Mouse (Mus musculus) thymus, postnatal 4 days (tissue): ENCODE measurements at regions not wholly inside any gene's neighbourhood (a gene's known extent, or its start where the extent isn't known, plus 50 kb on each side); places are given as distances from the start of the nearest gene placed in this dataset.
"Not testable (repeated sequence)": the region's sequence is repeated elsewhere in the genome, so short reads cannot be mapped to it uniquely, and the experiment has no call there.

Experiments
- DNase-seq: peaks from one replicate; pipeline ENCODE4 v3.0.0; 2021

DNA sequence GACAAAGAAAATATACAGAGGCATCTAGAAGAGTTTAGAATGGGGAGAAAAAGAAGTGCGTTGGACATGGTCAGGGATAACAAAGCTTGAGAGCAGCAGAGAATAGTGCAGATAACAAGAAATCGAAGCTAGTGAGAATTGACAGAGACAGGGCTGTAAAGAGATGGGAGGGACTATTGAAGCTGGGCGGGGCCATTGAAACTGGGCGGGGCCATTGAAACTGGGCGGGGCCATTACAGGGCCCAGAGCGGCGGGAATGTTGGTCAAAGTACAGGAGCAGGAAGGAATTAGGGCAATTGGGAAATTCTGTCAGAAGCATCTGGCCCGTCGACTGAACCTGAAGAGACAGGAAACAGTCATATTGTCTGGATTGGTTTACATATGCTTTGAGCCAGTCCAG, 243.3 kb upstream of the Srek1ip1 start:
- no peak for DNase-seq

DNA sequence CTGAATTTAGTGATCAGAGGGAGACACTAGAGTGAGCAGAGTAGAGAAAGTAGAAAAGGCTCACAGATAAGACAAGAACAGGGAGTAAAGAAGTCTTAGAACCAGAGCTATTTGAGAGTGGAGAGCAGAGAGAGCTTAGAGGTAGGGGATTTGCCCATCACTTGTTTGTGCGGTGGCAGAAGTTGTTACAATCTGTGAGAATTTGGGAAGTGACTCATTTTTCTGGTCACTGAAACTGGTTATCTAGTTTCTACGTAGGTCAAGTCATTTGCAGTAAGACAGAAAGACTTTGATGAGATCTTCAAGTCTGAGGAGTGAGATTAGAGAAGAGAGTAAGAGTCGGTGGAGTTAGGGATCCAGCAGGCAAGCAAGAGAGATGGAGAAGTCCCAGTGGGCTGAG, 239.0 kb upstream of the Srek1ip1 start:
- no peak for DNase-seq

DNA sequence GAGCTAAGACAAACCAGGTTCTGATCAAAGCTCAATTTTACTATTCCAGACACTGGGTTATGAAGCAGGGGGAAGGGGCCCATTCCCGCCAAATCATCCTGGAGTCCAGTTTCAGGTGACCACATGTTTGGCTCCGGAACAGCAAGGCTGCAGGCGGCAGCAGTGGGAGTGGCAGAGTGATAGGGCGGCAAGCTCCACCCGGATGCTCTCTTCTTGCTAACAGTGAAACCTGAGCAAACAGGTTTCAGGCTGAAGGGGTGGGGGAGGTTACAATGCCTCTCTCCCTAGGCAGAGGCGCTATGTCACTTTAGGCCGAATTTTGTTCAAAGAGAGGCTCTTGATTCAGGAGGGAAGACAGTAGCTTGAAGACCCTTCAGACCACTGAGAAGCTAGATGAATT, 235.7 kb upstream of the Srek1ip1 start:
- DNase-seq, result not testable (repeated sequence)

DNA sequence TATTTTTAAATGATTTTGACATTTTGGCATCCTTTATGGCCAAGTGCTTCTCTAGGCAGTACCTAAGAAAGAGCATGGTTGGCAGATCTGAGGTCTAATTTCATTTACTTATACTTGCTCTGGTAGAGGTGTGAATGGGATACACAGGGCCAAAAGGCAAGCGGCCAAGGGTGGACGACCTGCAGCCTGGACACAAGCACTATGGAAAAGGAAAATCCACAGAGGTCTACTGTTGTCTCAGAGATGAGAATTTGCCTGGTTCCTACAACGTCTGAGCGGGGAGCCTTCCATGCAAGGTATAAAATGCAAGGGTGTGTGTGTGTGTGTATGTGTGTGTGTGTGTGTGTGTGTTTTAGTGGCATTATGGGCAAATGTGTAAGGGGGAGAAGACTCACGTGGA, 232.4 kb upstream of the Srek1ip1 start:
- DNase-seq, result no peak

DNA sequence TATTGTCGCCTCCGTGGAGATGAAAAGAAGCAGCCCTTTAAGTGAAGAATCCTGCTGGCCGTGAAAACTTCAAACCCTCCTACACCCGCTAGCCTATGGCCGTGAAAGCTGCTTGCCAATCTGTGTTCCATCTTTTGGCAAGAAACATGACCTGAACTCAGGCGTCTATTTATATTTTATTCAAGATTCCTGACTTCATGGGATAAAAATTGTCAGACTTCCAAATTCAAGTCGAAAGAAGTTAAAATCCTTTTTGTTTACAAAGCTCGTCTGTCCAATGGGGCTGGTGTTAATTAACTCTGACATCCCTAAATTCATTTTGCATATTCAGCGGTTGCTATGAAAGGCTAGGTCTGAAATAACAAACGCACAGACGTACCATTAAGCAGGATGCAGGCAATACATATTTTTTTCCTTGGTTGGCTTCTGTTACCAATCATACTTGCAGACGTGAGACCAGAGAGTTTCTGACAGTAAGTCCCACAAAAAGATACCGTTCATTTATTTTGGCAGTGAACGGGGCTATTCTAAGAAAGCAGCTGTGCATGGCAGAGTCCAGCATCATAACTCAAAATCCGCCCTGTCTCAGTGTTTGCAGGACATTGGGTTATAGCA, 231.7 kb upstream of the Srek1ip1 start:
- DNase-seq, result no peak

DNA sequence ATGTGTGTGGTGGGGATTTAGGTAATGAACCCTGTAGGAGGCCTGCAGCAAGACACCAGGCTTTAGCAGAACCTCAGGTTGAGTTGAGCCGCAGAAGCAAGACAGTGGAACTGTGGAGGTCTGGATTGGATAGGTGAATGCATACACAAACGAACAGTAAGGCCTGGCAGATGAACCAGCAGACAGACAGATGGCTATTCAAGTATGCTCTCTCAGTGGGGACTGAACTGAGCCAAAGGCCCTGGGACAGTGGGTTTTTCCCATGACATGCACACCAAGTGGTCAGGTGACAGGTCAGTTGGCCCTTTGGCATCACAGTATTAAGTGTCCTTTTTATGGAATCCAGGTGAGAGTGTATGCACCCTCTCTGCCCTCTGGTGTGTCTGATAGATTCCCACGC, 229.7 kb upstream of the Srek1ip1 start:
- no peak for DNase-seq

DNA sequence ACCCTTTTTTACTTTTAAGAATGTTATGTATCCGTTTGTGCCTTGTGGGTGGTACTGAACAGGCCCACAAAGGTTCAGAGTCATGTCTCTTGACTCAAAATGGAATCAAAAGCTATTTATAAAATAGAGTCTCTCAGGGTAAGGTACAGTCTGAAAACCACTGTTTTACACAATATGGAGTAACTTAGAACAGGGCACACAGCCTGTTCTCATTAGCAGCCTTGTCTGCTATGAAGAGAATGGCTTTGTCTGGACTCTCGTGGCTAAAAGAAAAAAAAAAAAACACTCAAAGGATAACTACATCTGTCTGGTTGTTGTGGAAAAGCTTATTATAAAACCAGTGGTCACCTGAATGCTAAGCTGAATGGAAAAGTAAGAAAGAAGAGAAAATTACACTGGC, 229.3 kb upstream of the Srek1ip1 start:
- DNase-seq, result no peak

DNA sequence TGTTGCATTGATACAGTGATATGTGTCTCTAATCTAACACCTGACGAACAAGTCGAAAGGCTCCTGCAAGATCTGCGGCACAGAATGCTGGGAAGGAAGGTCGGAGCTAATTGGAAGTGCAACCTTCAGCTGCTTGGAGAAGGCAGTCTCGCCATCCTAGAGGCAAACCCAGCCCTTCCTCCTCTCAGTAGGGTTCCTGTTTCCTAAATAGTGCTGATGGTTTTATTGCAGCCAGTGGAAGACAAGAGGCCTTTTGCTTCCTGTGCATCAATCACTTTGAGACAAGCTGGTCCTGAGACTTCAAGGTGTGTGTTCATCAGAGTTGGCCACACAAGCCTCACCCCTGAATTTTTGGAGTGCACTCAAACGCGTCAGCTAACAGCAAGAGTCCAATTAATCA, 228.4 kb upstream of the Srek1ip1 start:
- no peak for DNase-seq

DNA sequence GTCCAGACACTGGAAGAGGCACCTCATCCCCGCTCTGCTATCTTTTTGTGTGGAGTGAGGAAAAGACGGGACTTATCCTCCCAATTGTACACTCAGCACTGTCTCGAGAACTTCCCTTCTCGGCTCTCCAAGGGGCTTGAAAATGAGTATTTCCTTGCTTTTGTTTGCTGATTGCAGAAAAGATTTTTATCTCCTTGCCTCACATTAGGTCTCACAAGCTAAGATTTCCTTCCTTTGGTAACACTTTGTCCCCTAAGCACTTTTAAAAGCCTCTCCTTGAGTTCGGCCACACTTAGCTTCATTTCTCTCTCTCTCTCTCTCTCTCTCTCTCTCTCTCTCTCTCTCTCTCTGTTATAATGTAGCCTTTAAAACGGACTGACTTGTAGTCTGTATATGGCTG, 222.5 kb upstream of the Srek1ip1 start:
- no peak for DNase-seq

DNA sequence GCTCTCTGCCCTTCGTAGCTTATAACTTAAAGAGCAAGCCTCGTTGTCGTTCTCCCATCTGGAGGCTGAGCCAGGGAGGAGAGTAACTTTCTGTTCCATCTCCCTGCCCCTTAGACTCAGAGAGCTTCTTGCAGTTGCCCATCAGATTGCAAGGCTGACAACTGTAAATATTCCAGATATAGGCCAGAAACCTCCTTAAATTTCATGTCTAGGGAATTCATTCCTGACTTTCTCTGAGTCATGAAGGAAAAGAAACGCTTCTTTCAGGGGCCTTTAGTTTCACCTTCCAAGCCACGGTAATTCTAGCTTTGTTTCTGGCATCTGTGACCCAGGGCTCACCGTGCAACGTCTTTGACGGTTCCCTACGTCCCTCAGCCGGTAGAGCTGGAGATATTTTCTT, 220.0 kb upstream of the Srek1ip1 start:
- DNase-seq, result no peak

DNA sequence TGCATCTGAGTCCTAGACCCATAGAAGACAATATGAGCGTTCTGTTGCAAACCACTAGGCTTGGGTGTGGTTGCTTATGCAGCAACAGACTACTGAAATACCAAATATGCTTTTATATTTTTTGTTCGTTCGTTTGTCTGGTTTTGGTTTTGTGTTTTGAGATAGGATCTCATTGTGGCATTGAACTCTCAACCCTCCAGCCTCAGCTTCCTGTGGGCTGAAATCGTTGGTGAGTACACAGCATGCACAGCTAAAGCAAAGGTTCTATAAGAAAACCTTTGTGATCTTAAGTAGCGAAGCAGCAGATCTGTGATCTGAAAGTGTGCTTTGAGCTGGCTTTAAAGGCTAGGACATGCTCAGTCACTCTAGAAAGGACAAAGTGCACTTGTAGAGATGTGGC, 217.9 kb upstream of the Srek1ip1 start:
- no peak for DNase-seq

DNA sequence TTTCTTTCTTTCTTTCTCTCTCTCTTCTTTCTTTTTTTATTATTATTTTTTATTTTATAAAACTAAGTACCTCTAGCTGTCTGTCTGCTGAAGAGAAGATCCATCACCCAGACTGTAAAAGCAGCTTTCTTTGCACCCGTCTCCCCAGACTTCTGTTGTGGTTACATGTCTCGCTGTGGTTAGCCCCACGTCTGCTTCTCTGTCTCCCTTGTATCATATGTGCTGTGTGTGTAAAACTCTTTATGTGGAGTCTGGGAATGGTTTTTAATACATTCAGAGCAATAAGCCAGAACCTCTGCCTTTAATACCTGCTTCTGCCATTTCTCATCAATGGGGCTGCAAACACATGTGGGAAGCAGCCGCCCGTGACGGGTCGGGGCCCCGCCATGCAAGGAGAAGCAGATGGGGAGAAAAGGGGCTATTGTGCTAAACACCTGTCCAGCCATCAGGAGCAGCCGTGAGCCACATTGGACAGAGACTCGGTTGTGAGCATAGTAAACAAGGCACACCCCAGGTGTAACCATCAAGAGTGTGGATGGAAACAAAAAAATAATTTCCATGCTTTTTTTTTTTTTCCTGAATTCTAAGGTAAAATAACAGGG, 216.0 kb upstream of the Srek1ip1 start:
- peak; percentile 33 for DNase-seq

DNA sequence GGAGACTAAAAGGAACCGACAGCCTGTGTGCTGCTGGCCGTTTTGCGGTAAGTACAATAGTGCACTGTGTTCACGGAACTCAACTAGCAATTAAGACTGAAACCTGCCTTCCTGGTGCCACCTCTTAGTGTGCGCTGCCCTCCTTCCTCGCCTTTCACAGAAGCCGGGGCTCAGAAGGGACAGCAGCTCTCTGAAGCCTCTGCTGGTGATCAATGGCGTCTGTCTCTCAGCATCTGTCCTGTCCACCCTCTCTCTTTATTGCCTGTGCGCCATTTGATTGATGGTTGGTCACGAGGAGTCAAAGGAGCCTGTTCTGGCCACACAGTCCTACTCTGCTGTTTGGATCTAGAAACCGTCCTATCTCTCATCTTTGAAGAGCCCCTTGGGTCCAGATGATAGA, 214.4 kb upstream of the Srek1ip1 start:
- no peak for DNase-seq

DNA sequence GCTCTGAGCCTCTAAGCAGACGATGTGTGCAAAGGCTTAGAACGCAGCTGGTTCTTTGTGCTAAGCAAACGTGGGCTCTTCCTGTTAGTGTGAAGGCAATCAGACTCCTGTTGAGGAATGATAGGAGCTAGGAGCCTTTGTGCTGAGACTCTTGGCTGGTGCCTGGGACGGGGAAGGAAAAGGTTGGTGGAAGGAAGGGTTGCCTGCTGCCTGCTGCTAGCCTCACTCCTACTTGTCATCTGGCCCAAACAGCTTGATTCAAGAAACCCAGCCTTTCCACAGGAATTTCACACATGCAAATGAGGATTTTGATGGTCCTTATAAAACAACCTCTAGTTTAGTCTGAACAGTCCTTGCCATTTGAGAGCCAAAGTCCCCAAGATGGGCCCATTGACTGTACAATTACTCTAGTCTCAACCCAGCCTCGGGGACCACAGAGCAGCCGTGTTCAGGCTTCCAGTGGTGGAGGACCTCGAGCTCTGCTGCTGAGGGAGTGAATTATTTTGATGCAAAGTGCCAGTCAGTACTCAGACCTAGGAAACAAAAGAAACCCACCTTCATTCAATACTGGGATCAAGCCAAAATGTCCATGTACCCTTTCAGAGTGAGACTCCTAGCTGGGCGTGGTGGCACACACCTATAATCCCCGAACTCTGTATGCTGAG, 211.5 kb upstream of the Srek1ip1 start:
- DNase-seq, result no peak
